Mouse (Mus musculus) MEL (cell line): ENCODE measurements at regions not wholly inside any gene's neighbourhood (a gene's known extent, or its start where the extent isn't known, plus 50 kb on each side); places are given as distances from the start of the nearest gene placed in this dataset.

Experiments
- BHLHE40 ChIP-seq: IDR thresholded peaks from 2 replicates; pipeline ENCODE4 v1.6.1; 2012; ENCODE audit warnings: low read depth, mild to moderate bottlenecking, inconsistent platforms, low read length, improper control_type of control experiment, borderline replicate concordance
- CTCF ChIP-seq, 3 experiments: IDR thresholded peaks in 2 of 3; conservative IDR thresholded peaks in 1 of 3; 2 replicates each; pipeline ENCODE4 v1.5.1; 2011 to 2012; ENCODE audit warnings: low read length in 3 of 3, low read depth in 2 of 3, mild to moderate bottlenecking in 2 of 3, improper control_type of control experiment in 1 of 3, inconsistent platforms in 1 of 3, mixed read lengths in 1 of 3, moderate library complexity in 1 of 3; ENCODE audit not compliant: control insufficient read depth in 1 of 3, insufficient read depth in 1 of 3, poor library complexity in 1 of 3, severe bottlenecking in 1 of 3
- EP300 ChIP-seq, 2 experiments: IDR thresholded peaks; 2 replicates each; pipeline ENCODE4 v1.6.1; 2011; ENCODE audit warnings: improper control_type of control experiment in 2 of 2, low read length in 2 of 2, low read depth in 1 of 2, mild to moderate bottlenecking in 1 of 2
- GABPA ChIP-seq: IDR thresholded peaks from 2 replicates; pipeline ENCODE4 v1.6.1; 2012; ENCODE audit warnings: low read depth, mild to moderate bottlenecking, inconsistent platforms, low read length, improper control_type of control experiment, moderate library complexity
- GATA1 ChIP-seq: IDR thresholded peaks from 2 replicates; pipeline ENCODE4 v1.6.1; 2011; ENCODE audit warnings: low read depth, low read length, improper control_type of control experiment
- MYC ChIP-seq: IDR thresholded peaks from 2 replicates; pipeline ENCODE4 v1.6.1; 2011; ENCODE audit warnings: low read depth, mild to moderate bottlenecking, low read length, improper control_type of control experiment, moderate library complexity
- POLR2A ChIP-seq, 2 experiments: IDR thresholded peaks; 2 replicates each; pipeline ENCODE4 v1.6.1; 2011 to 2012; ENCODE audit warnings: low read length in 2 of 2, mild to moderate bottlenecking in 2 of 2, control low read depth in 1 of 2, improper control_type of control experiment in 1 of 2, low read depth in 1 of 2, moderate library complexity in 1 of 2; ENCODE audit not compliant: control insufficient read depth in 1 of 2, insufficient read depth in 1 of 2, poor library complexity in 1 of 2
- POLR2AphosphoS5 ChIP-seq: IDR thresholded peaks from 2 replicates; pipeline ENCODE4 v1.6.1; 2012; ENCODE audit warnings: low read depth, borderline replicate concordance, mild to moderate bottlenecking, inconsistent platforms, low read length, moderate library complexity, mixed read lengths
- SMC3 ChIP-seq: IDR thresholded peaks from 2 replicates; pipeline ENCODE4 v1.6.1; 2011; ENCODE audit warnings: low read depth, low read length, improper control_type of control experiment
- USF1 ChIP-seq: IDR thresholded peaks from 2 replicates; pipeline ENCODE4 v1.6.1; 2014; ENCODE audit warnings: low read depth, mild to moderate bottlenecking, inconsistent platforms, low read length, improper control_type of control experiment, moderate library complexity
- USF2 ChIP-seq, 2 experiments: IDR thresholded peaks; 2 replicates each; pipeline ENCODE4 v1.6.1; 2011 to 2012; ENCODE audit warnings: improper control_type of control experiment in 2 of 2, low read length in 2 of 2, borderline replicate concordance in 1 of 2, inconsistent platforms in 1 of 2, low read depth in 1 of 2, mild to moderate bottlenecking in 1 of 2; ENCODE audit not compliant: insufficient read depth in 1 of 2

DNA sequence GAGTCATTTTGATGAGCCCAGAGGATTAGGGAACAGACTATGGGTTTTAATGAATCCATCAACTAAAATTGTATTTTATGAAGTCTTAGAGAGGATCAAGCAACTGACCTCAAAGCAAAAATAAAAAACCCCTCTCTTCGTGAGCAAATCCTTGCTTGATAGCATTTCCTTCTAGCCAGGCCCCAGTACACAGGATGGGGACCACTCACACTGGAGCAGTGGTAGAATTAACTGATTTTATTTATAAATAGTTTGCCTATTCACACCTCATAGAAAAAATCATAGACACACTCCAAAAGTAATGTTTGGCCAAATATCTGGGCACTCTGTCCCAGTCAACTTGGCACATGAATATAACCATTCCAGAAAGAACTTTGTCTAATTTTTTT lies 649.0 kb upstream of the Cited2 start:
- TF ChIP-seq POLR2AphosphoS5 (no peak), POLR2A (IDR thresholded peaks at IDR 0.05; ENCODE audit: control insufficient read depth in 1 of 2, insufficient read depth in 1 of 2, low read depth in 1 of 2, low read length in 2 of 2, poor library complexity in 1 of 2) (no peak), CTCF (IDR thresholded peaks at IDR 0.05 in 2 of 3, conservative IDR thresholded peaks at IDR 0.05 in 1 of 3; ENCODE audit: control insufficient read depth in 1 of 3, insufficient read depth in 1 of 3, low read depth in 2 of 3, low read length in 3 of 3, poor library complexity in 1 of 3, severe bottlenecking in 1 of 3) (no peak), SMC3 (no peak), BHLHE40 (no peak), USF1 (no peak), USF2 (IDR thresholded peaks at IDR 0.05; ENCODE audit: borderline replicate concordance in 1 of 2, insufficient read depth in 1 of 2, low read depth in 1 of 2, low read length in 2 of 2) (no peak), GATA1 (no peak), MYC (no peak), EP300 (IDR thresholded peaks at IDR 0.05; ENCODE audit: low read depth in 1 of 2, low read length in 2 of 2) (no peak), GABPA (no peak)
